Mouse (Mus musculus) MEL (cell line): ENCODE results near the gene Nkiras2. TPM values are rescaled to one million over a fixed set of nuclear protein-coding genes. Genes with fewer than 3 reads are reported as not detected.

Experiments used
- DNase-seq: peaks from one replicate; pipeline ENCODE4 v3.0.0; 2011; ENCODE audit warnings: low read depth, low spot score
- H3K27ac ChIP-seq: 2 replicates; pipeline ENCODE4 v1.5.1; 2012; ENCODE audit warnings: low read depth, mild to moderate bottlenecking, control low read depth, low read length, moderate library complexity; ENCODE audit not compliant: control insufficient read depth
- H3K27me3 ChIP-seq, 2 experiments: fragments of 150-350 bp in 1 of 2; sonication (generic) in 1 of 2; 2 replicates each; pipeline ENCODE4 v1.6.1; 2012; ENCODE audit warnings: low read length in 2 of 2, mild to moderate bottlenecking in 2 of 2, improper control_type of control experiment in 1 of 2, moderate library complexity in 1 of 2; ENCODE audit not compliant: insufficient read depth in 2 of 2, control insufficient read depth in 1 of 2
- H3K36me3 ChIP-seq, 2 experiments: 2 replicates each; pipeline ENCODE4 v1.6.1; 2012 to 2014; ENCODE audit warnings: low read length in 2 of 2, improper control_type of control experiment in 1 of 2, inconsistent platforms in 1 of 2, mild to moderate bottlenecking in 1 of 2; ENCODE audit not compliant: insufficient read depth in 2 of 2, control insufficient read depth in 1 of 2
- H3K4me1 ChIP-seq, 2 experiments: fragments of 150-350 bp in 1 of 2; sonication (generic) in 1 of 2; 2 replicates each; pipeline ENCODE4 v1.6.1; 2012; ENCODE audit warnings: low read length in 2 of 2, improper control_type of control experiment in 1 of 2, mild to moderate bottlenecking in 1 of 2; ENCODE audit not compliant: insufficient read depth in 2 of 2, control insufficient read depth in 1 of 2
- H3K4me3 ChIP-seq, 2 experiments: fragments of 150-350 bp in 1 of 2; sonication (generic) in 1 of 2; 2 replicates each; pipeline ENCODE4 v1.5.1; 2012; ENCODE audit warnings: low read depth in 2 of 2, low read length in 2 of 2, mild to moderate bottlenecking in 2 of 2, moderate library complexity in 2 of 2, control low read depth in 1 of 2, improper control_type of control experiment in 1 of 2; ENCODE audit not compliant: control insufficient read depth in 1 of 2, insufficient read depth in 1 of 2
- H3K79me2 ChIP-seq: 2 replicates; pipeline ENCODE4 v1.6.1; 2012; ENCODE audit warnings: mild to moderate bottlenecking, low read length, moderate library complexity; ENCODE audit not compliant: control insufficient read depth, poor library complexity, insufficient read depth
- H3K9ac ChIP-seq: 2 replicates; pipeline ENCODE4 v1.6.1; 2012; ENCODE audit warnings: low read depth, mild to moderate bottlenecking, control low read depth, low read length, moderate library complexity; ENCODE audit not compliant: control insufficient read depth, poor library complexity, severe bottlenecking
- H3K9me3 ChIP-seq: fragments of 150-350 bp; sonication (generic); replicated peaks from 2 replicates; pipeline ENCODE4 v1.6.1; 2012; ENCODE audit warnings: mild to moderate bottlenecking, low read length, improper control_type of control experiment, moderate library complexity; ENCODE audit not compliant: insufficient read depth
- CHD2 ChIP-seq: IDR thresholded peaks from 2 replicates; pipeline ENCODE4 v1.6.1; 2011; ENCODE audit warnings: low read length, improper control_type of control experiment
- CTCF ChIP-seq, 3 experiments: IDR thresholded peaks in 2 of 3; conservative IDR thresholded peaks in 1 of 3; 2 replicates each; pipeline ENCODE4 v1.5.1; 2011 to 2012; ENCODE audit warnings: low read length in 3 of 3, low read depth in 2 of 3, mild to moderate bottlenecking in 2 of 3, improper control_type of control experiment in 1 of 3, inconsistent platforms in 1 of 3, mixed read lengths in 1 of 3, moderate library complexity in 1 of 3; ENCODE audit not compliant: control insufficient read depth in 1 of 3, insufficient read depth in 1 of 3, poor library complexity in 1 of 3, severe bottlenecking in 1 of 3
- EP300 ChIP-seq, 2 experiments: IDR thresholded peaks; 2 replicates each; pipeline ENCODE4 v1.6.1; 2011; ENCODE audit warnings: improper control_type of control experiment in 2 of 2, low read length in 2 of 2, low read depth in 1 of 2, mild to moderate bottlenecking in 1 of 2
- ETS1 ChIP-seq: IDR thresholded peaks from 2 replicates; pipeline ENCODE4 v1.6.1; 2012; ENCODE audit warnings: low read depth, mild to moderate bottlenecking, inconsistent platforms, low read length, improper control_type of control experiment, moderate library complexity
- GATA1 ChIP-seq: IDR thresholded peaks from 2 replicates; pipeline ENCODE4 v1.6.1; 2011; ENCODE audit warnings: low read depth, low read length, improper control_type of control experiment
- JUND ChIP-seq: IDR thresholded peaks from 2 replicates; pipeline ENCODE4 v1.6.1; 2011; ENCODE audit warnings: low read depth, mild to moderate bottlenecking, improper control_type of control experiment, low read length
- KAT2A ChIP-seq: conservative IDR thresholded peaks from 2 replicates; pipeline ENCODE4 v1.6.1; 2012; ENCODE audit warnings: low read depth, low read length, improper control_type of control experiment, inconsistent platforms
- MAZ ChIP-seq: IDR thresholded peaks from 2 replicates; pipeline ENCODE4 v1.6.1; 2012; ENCODE audit warnings: low read depth, mild to moderate bottlenecking, inconsistent platforms, low read length, improper control_type of control experiment
- MYB ChIP-seq: IDR thresholded peaks from 2 replicates; pipeline ENCODE4 v1.6.1; 2011; ENCODE audit warnings: mild to moderate bottlenecking, low read depth, low read length, improper control_type of control experiment
- POLR2AphosphoS5 ChIP-seq: IDR thresholded peaks from 2 replicates; pipeline ENCODE4 v1.6.1; 2012; ENCODE audit warnings: low read depth, borderline replicate concordance, mild to moderate bottlenecking, inconsistent platforms, low read length, moderate library complexity, mixed read lengths
- RAD21 ChIP-seq: IDR thresholded peaks from 2 replicates; pipeline ENCODE4 v1.6.1; 2011; ENCODE audit warnings: mild to moderate bottlenecking, low read depth, low read length, improper control_type of control experiment
- SMC3 ChIP-seq: IDR thresholded peaks from 2 replicates; pipeline ENCODE4 v1.6.1; 2011; ENCODE audit warnings: low read depth, low read length, improper control_type of control experiment
- TBP ChIP-seq: IDR thresholded peaks from 2 replicates; pipeline ENCODE4 v1.8.0; 2011; ENCODE audit warnings: low read depth, low read length, improper control_type of control experiment
- ZC3H11A ChIP-seq: IDR thresholded peaks from 2 replicates; pipeline ENCODE4 v1.6.1; 2012; ENCODE audit warnings: low read depth, mild to moderate bottlenecking, inconsistent platforms, low read length, improper control_type of control experiment
- polyA plus RNA-seq, 2 experiments: library from polyadenylated mRNA; stranded (reverse) in 1 of 2; unstranded in 1 of 2; fragments of >175 nt in 1 of 2; fragments of >200 nt in 1 of 2; gene quantifications; 2 replicates each; pipeline versions ENCODE4 v1.2.1 to v1.2.4; 2012; ENCODE audit warnings: low replicate concordance in 2 of 2, low read depth in 1 of 2; ENCODE audit not compliant: insufficient read length in 2 of 2, insufficient read depth in 1 of 2, missing spikeins in 1 of 2
- total RNA-seq: library from RNA; depleted of rRNA; stranded (reverse); fragments of 300-350 nt; gene quantifications from 2 replicates; pipeline ENCODE4 v1.2.3, GENCODE M21; 2012; rRNA removed

Gene Nkiras2
- total and polyA plus RNA-seq, 3 experiments, result 37.1 to 49.9 TPM; not detected in 1

DNA sequence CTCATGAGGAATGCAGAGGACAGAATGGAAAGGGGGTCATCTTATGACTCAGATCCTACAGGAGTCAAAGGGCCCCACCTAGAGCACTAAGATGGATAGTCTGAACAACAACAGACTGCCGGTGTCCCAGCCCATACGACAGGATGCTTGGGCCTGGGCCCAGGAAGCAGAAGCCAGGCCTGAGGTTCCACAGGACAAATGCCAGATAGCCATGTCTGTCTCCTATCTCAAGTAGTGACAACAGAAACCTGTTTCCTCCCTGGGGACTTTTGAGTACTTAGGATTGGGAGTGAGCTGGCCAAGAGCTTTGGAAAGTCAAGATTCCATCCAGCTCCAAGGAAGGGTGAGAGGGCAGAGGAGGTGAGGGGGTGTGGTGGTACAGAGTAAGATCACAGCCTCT, 52.9 kb downstream of the Nkiras2 start:
- H3K36me3 ChIP-seq, result no peaks in the 10 kb centered on the region
- no peaks in the 10 kb centered on the region for H3K79me2 ChIP-seq
- TF ChIP-seq RAD21 (no peak), EP300 (IDR thresholded peaks at IDR 0.05; ENCODE audit: low read depth in 1 of 2, low read length in 2 of 2) (no peak), GATA1 (no peak), POLR2AphosphoS5 (no peak), CHD2 (no peak), CTCF (IDR thresholded peaks at IDR 0.05 in 2 of 3, conservative IDR thresholded peaks at IDR 0.05 in 1 of 3; ENCODE audit: control insufficient read depth in 1 of 3, insufficient read depth in 1 of 3, low read depth in 2 of 3, low read length in 3 of 3, poor library complexity in 1 of 3, severe bottlenecking in 1 of 3) (no peak), SMC3 (no peak), MAZ (no peak), ZC3H11A (no peak)
- no peaks in the 10 kb centered on the region for H3K9me3 ChIP-seq
- peaks cover 2 to 7% of the 10 kb centered on the region in 2 experiments for H3K27me3 ChIP-seq
- H3K27ac ChIP-seq, result no peak overlapping the region
- no peak overlapping the region for H3K9ac ChIP-seq
- DNase-seq, result no peak
- H3K4me3 ChIP-seq, result no peak overlapping the region
- H3K4me1 ChIP-seq, result no peaks in the 10 kb centered on the region

DNA sequence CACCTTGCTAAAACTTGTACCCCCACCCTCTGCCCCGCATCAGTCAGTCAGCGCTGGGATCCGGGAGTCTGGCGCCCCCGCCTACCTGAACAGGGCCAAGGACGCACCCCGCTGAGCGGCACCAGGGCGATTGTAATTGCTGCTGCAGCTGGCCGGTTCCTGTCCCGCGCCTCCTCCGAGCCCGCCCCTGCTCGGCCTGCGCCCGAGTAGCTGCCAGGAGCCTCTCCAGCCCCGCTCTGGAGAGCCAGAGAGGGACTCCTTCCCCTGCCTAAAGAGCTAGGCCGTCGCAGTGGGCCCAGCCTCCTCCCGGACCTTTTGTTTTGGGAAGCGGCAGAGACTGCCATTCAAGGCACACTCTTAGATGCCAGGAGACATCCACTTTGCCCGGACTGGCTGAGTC, 54.1 kb downstream of the Nkiras2 start:
- Histone ChIP-seq H3K9ac (no peak overlapping the region), H3K79me2 (no peaks in the 10 kb centered on the region), H3K9me3 (no peaks in the 10 kb centered on the region), H3K4me3 (no peak overlapping the region), H3K4me1 (no peaks in the 10 kb centered on the region), H3K36me3 (no peaks in the 10 kb centered on the region), H3K27me3 (peaks cover 11% of the 10 kb centered on the region in 2 experiments), H3K27ac (no peak overlapping the region)
- TF ChIP-seq TBP (no peak), SMC3 (no peak), ETS1 (no peak), JUND (no peak), GATA1 (no peak), MYB (no peak), KAT2A (no peak)
- DNase-seq, result no peak

Other genes starting within 250 kb of the Nkiras2 start
- 1.0 and 1.4 TPM in 2 replicates for gene Jup, start 221.5 kb upstream of the Nkiras2 start, total RNA-seq
- gene Jup, start 221.5 kb upstream of the Nkiras2 start, polyA plus RNA-seq, result 1 to 10 TPM in 1 of 2 experiments, not detected in 1; 8.5 TPM
- not detected in 2 replicates for gene P3h4, start 204.4 kb upstream of the Nkiras2 start, total RNA-seq
- under 1 TPM in 1 of 2 experiments, not detected in 1; 0.88 TPM for gene P3h4, start 204.4 kb upstream of the Nkiras2 start, polyA plus RNA-seq
- gene Fkbp10, start 203.5 kb upstream of the Nkiras2 start, total RNA-seq, result 0.19 TPM in 1 of 2 replicates, not detected in the other
- under 1 TPM in 1 of 2 experiments, not detected in 1; 0.28 TPM for gene Fkbp10, start 203.5 kb upstream of the Nkiras2 start, polyA plus RNA-seq
- 58.0 and 61.3 TPM in 2 replicates for gene Nt5c3b, start 177.4 kb upstream of the Nkiras2 start, total RNA-seq
- 100 to 1,000 TPM in 1 of 2 experiments, 10 to 100 TPM in 1; 79.2 to 287 TPM for gene Nt5c3b, start 177.4 kb upstream of the Nkiras2 start, polyA plus RNA-seq
- 0.56 and 0.65 TPM in 2 replicates for gene Klhl10, start 177.3 kb upstream of the Nkiras2 start, total RNA-seq
- gene Klhl10, start 177.3 kb upstream of the Nkiras2 start, polyA plus RNA-seq, result under 1 TPM in 1 of 2 experiments, not detected in 1; 0.81 TPM
- gene Klhl11, start 146.5 kb upstream of the Nkiras2 start, total RNA-seq, result 31.5 and 34.7 TPM in 2 replicates
- gene Klhl11, start 146.5 kb upstream of the Nkiras2 start, polyA plus RNA-seq, result 10 to 100 TPM in 1 of 2 experiments, not detected in 1; 11.5 TPM
- 220 and 234 TPM in 2 replicates for gene Acly, start 91.2 kb upstream of the Nkiras2 start, total RNA-seq
- gene Acly, start 91.2 kb upstream of the Nkiras2 start, polyA plus RNA-seq, result 100 to 1,000 TPM in 1 of 2 experiments, not detected in 1; 167 TPM
- gene Ttc25, start 73.6 kb upstream of the Nkiras2 start, total RNA-seq, result 0.23 and 0.46 TPM in 2 replicates
- gene Ttc25, start 73.6 kb upstream of the Nkiras2 start, polyA plus RNA-seq, result under 1 TPM in 1 of 2 experiments, not detected in 1; 0.92 TPM
- gene Cnp, start 44.3 kb upstream of the Nkiras2 start, total RNA-seq, result 19.0 and 20.1 TPM in 2 replicates
- 10 to 100 TPM in 1 of 2 experiments, not detected in 1; 20.8 TPM for gene Cnp, start 44.3 kb upstream of the Nkiras2 start, polyA plus RNA-seq
- 230 and 233 TPM in 2 replicates for gene Dnajc7, start 924 bp downstream of the Nkiras2 start, total RNA-seq
- gene Dnajc7, start 924 bp downstream of the Nkiras2 start, polyA plus RNA-seq, result 100 to 1,000 TPM; 346 to 452 TPM
- 0.12 TPM in 1 of 2 replicates, not detected in the other for gene Zfp385c, start 73.2 kb downstream of the Nkiras2 start, total RNA-seq
- gene Zfp385c, start 73.2 kb downstream of the Nkiras2 start, polyA plus RNA-seq, result under 1 TPM in 1 of 2 experiments, not detected in 1; 0.15 TPM
- gene Dhx58, start 85.0 kb downstream of the Nkiras2 start, total RNA-seq, result 2.9 and 3.6 TPM in 2 replicates
- 1 to 10 TPM in 1 of 2 experiments, not detected in 1; 3.9 TPM for gene Dhx58, start 85.0 kb downstream of the Nkiras2 start, polyA plus RNA-seq
- gene Kat2a, start 93.2 kb downstream of the Nkiras2 start, total RNA-seq, result 57.9 and 59.6 TPM in 2 replicates
- gene Kat2a, start 93.2 kb downstream of the Nkiras2 start, polyA plus RNA-seq, result 100 to 1,000 TPM in 1 of 2 experiments, 10 to 100 TPM in 1; 63.7 to 143 TPM
- gene Hspb9, start 94.6 kb downstream of the Nkiras2 start, total RNA-seq, result 0.49 and 0.73 TPM in 2 replicates
- 1 to 10 TPM in 1 of 2 experiments, not detected in 1; 2.1 TPM for gene Hspb9, start 94.6 kb downstream of the Nkiras2 start, polyA plus RNA-seq
- 233 and 263 TPM in 2 replicates for gene Rab5c, start 119.0 kb downstream of the Nkiras2 start, total RNA-seq
- 100 to 1,000 TPM in 1 of 2 experiments, not detected in 1; 249 TPM for gene Rab5c, start 119.0 kb downstream of the Nkiras2 start, polyA plus RNA-seq
- gene Kcnh4, start 140.7 kb downstream of the Nkiras2 start, total RNA-seq, result 0.07 and 0.08 TPM in 2 replicates
- under 1 TPM in 1 of 2 experiments, not detected in 1; 0.04 TPM for gene Kcnh4, start 140.7 kb downstream of the Nkiras2 start, polyA plus RNA-seq
- gene Hcrt, start 143.7 kb downstream of the Nkiras2 start, total RNA-seq, result not detected in 2 replicates
- gene Hcrt, start 143.7 kb downstream of the Nkiras2 start, polyA plus RNA-seq, result not detected
- gene Ghdc, start 151.7 kb downstream of the Nkiras2 start, total RNA-seq, result 5.7 and 7.1 TPM in 2 replicates
- gene Ghdc, start 151.7 kb downstream of the Nkiras2 start, polyA plus RNA-seq, result 1 to 10 TPM in 1 of 2 experiments, not detected in 1; 9.2 TPM
- gene Stat5b, start 231.5 kb downstream of the Nkiras2 start, total RNA-seq, result 28.7 and 29.3 TPM in 2 replicates
- gene Stat5b, start 231.5 kb downstream of the Nkiras2 start, polyA plus RNA-seq, result 10 to 100 TPM; 32.3 to 37.0 TPM
- gene Stat5a, start 240.1 kb downstream of the Nkiras2 start, total RNA-seq, result 54.2 and 59.0 TPM in 2 replicates
- 10 to 100 TPM in 1 of 2 experiments, not detected in 1; 86.8 TPM for gene Stat5a, start 240.1 kb downstream of the Nkiras2 start, polyA plus RNA-seq